Mouse (Mus musculus) megakaryocyte, embryonic 14.5 days (primary cell): ENCODE results near the gene Naa15.

Experiments
- FLI1 ChIP-seq: IDR thresholded peaks from 2 replicates; pipeline ENCODE4 v1.6.1; 2012; ENCODE audit warnings: low read length, inconsistent platforms, mixed read lengths
- GATA1 ChIP-seq: IDR thresholded peaks from 3 replicates; pipeline ENCODE4 v1.6.1; 2012; ENCODE audit warnings: mixed read lengths, low read length, inconsistent platforms, borderline replicate concordance

GRCm38 (mm10) chr3:51495646-51496045, 80.7 kb downstream of the Naa15 start:
- TF ChIP-seq GATA1, result no peak
- TF ChIP-seq FLI1, result no peak
